Mouse (Mus musculus) midbrain, postnatal 0 days (tissue): ENCODE measurements around the gene Noxa1. TPM values are rescaled to one million over a fixed set of nuclear protein-coding genes. Genes with fewer than 3 reads are reported as not detected.

Source experiments
- ATAC-seq: fragments of 200-750 bp; cut with Nextera tagmentation; 2 replicates; pipeline ENCODE4 v1.8.0; 2017; ENCODE audit warnings: moderate number of reproducible peaks, mild to moderate bottlenecking, moderate TSS enrichment, moderate library complexity; ENCODE audit not compliant: low FRiP score
- DNase-seq: peaks from one replicate; pipeline ENCODE4 v3.0.0-alpha.2; 2015; ENCODE audit warnings: low spot score
- H3K27ac ChIP-seq: fragments of 300-500 bp; sonication (generic); 2 replicates; pipeline ENCODE4 v1.5.1; 2014; ENCODE audit warnings: low read depth, mild to moderate bottlenecking, low read length, mixed read lengths
- H3K27me3 ChIP-seq: fragments of 300-500 bp; sonication (generic); 2 replicates; pipeline ENCODE4 v1.6.1; 2014; ENCODE audit warnings: low read length, control low read depth, mixed read lengths; ENCODE audit not compliant: insufficient read depth
- H3K36me3 ChIP-seq: fragments of 300-500 bp; sonication (generic); 2 replicates; pipeline ENCODE4 v1.6.1; 2014; ENCODE audit warnings: low read length, control low read depth, mixed read lengths; ENCODE audit not compliant: insufficient read depth
- H3K4me1 ChIP-seq: fragments of 300-500 bp; sonication (generic); 2 replicates; pipeline ENCODE4 v1.6.1; 2014; ENCODE audit warnings: mild to moderate bottlenecking, control low read depth, antibody characterized with exemption, low read length, mixed read lengths; ENCODE audit not compliant: insufficient read depth
- H3K4me2 ChIP-seq: fragments of 300-500 bp; sonication (generic); 2 replicates; pipeline ENCODE4 v1.6.1; 2014; ENCODE audit warnings: low read depth, mild to moderate bottlenecking, low read length, mixed read lengths; ENCODE audit not compliant: poor library complexity, severe bottlenecking
- H3K4me3 ChIP-seq: fragments of 300-500 bp; sonication (generic); 2 replicates; pipeline ENCODE4 v1.5.1; 2014; ENCODE audit warnings: low read depth, mild to moderate bottlenecking, low read length, moderate library complexity
- H3K9ac ChIP-seq: fragments of 300-500 bp; sonication (generic); replicated peaks from 2 replicates; pipeline ENCODE4 v1.6.1; 2014; ENCODE audit warnings: mild to moderate bottlenecking, low read length, moderate library complexity, mixed read lengths; ENCODE audit not compliant: poor library complexity, severe bottlenecking
- H3K9me3 ChIP-seq: fragments of 300-500 bp; sonication (generic); 2 replicates; pipeline ENCODE4 v1.6.1; 2016; ENCODE audit warnings: low read length, control low read depth
- CTCF ChIP-seq: IDR thresholded peaks from 2 replicates; pipeline ENCODE4 v1.5.1; 2016; ENCODE audit warnings: antibody characterized with exemption, mild to moderate bottlenecking
- WGBS: fragments of 180-500 bp; shearing (Covaris S2); extraction: QIAGEN DNeasy Blood & Tissue Kit; methylation state at CpG from one replicate; pipeline ENCODE4 v1.1.7; 2014; 5-methylcytosine and 5-hydroxymethylcytosine counted together
- microRNA-seq: library from miRNA; unstranded; fragments of <30 nt; microRNA quantifications from one replicate; pipeline ENCODE4, GENCODE M21; 2016; ENCODE audit warnings: borderline number of aligned reads
- polyA plus RNA-seq: library from polyadenylated mRNA; unstranded; fragments of >200 nt; fragmentation: Nextera tagmentation; extraction: Ambion mirVana; gene quantifications from 2 replicates; pipeline ENCODE4 v1.2.1, GENCODE M21; 2015
- total RNA-seq: library from RNA; depleted of rRNA; stranded (reverse); fragments of >200 nt; gene quantifications from 2 replicates; pipeline ENCODE4 v1.2.3, GENCODE M21; 2014; rRNA removed

Noxa1 gene
- total and polyA plus RNA-seq, 2 experiments from 2014 or later, result not detected

DNA sequence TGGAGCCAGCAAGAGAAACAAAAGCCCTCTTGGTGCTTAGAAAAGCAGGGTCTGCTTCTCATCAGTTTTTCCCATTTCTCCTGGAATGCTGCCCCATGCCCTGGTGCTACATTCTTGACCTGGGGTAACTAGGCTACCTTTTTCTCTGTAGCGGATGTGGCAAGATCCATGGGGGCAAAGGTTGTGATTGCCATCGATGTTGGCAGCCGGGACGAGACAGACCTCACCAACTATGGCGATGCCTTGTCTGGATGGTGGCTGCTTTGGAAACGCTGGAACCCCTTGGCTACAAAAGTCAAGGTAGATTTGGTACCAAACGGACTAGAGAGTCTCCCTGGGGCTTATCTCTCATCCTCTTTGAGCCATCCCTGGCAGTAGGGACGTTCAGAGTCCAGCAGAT is 43.5 kb downstream of the Noxa1 start:
- Histone ChIP-seq H3K4me3 (no peak overlapping the region), H3K4me1 (peaks cover 12% of the 10 kb centered on the region; the same call in 1 of the 2 replicates), H3K36me3 (peaks cover 3% of the 10 kb centered on the region; the same call in 1 of the 2 replicates), H3K9me3 (no peaks in the 10 kb centered on the region), H3K9ac (no peak overlapping the region), H3K27me3 (no peaks in the 10 kb centered on the region), H3K4me2 (no peak overlapping the region), H3K27ac (no peak overlapping the region)
- DNase-seq (no peak), ATAC-seq (no peak)
- 87% methylated on average over 8 of the region's 8 CpGs for WGBS
- TF ChIP-seq CTCF, result no peak

DNA sequence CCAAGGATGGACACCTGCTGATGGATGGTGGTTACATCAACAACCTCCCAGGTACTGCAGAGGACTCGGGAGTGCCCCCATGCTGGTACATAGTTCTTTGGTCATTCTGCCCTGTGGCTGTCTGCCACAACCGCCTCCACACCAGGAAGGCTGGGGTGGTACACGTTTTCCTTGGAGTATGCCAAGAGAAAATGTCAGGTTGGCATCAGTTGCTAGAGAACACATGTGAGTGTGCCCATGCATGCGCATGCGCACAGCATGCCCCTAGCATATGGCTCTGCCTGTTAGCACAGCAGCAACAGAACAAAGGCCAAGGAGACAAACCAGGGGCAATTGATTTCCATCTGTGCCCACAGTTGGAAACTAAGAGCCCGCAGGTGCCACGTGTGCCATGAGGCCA is 44.0 kb downstream of the Noxa1 start:
- Histone ChIP-seq H3K36me3 (peaks cover 2% of the 10 kb centered on the region; the same call in 1 of the 2 replicates), H3K27me3 (no peaks in the 10 kb centered on the region), H3K4me3 (no peak overlapping the region), H3K4me1 (peaks cover 9% of the 10 kb centered on the region; the same call in 1 of the 2 replicates), H3K9me3 (no peaks in the 10 kb centered on the region), H3K27ac (no peak overlapping the region), H3K9ac (no peak overlapping the region), H3K4me2 (no peak overlapping the region)
- ATAC-seq (no peak), DNase-seq (peak; percentile 76)
- WGBS, result 88% methylated on average over 7 of the region's 7 CpGs
- no peak for TF ChIP-seq CTCF

- Histone ChIP-seq H3K9ac (no peak overlapping the region), H3K27ac (no peak overlapping the region), H3K4me2 (no peak overlapping the region), H3K4me1 (no peaks in the 10 kb centered on the region), H3K4me3 (no peak overlapping the region), H3K36me3 (no peaks in the 10 kb centered on the region), H3K9me3 (no peaks in the 10 kb centered on the region), H3K27me3 (no peaks in the 10 kb centered on the region)
- ATAC-seq (no peak), DNase-seq (no peak)
- 84% methylated on average over 5 of the region's 5 CpGs for WGBS
- TF ChIP-seq CTCF, result no peak
Measured at GRCm38 (mm10) chr2:25040089-25040488, 54.9 kb downstream of the Noxa1 start.

Small RNA genes within 50 kb of the gene (microRNA-seq; reads per million reads assigned to microRNA genes)
- gene Gm24328 (not detected), gene Mir7664 (not detected)

Other genes with a start within 250 kb of the Noxa1 start
- gene Ehmt1, start 175.5 kb downstream of the Noxa1 start, total RNA-seq, result 67.8 and 71.0 TPM in 2 replicates
- 55.3 and 63.3 TPM in 2 replicates for gene Ehmt1, start 175.5 kb downstream of the Noxa1 start, polyA plus RNA-seq
- gene Arrdc1, start 159.9 kb downstream of the Noxa1 start, total RNA-seq, result 55.7 and 62.3 TPM in 2 replicates
- gene Arrdc1, start 159.9 kb downstream of the Noxa1 start, polyA plus RNA-seq, result 44.7 and 46.9 TPM in 2 replicates
- gene Zmynd19, start 145.4 kb downstream of the Noxa1 start, total RNA-seq, result 33.7 and 36.4 TPM in 2 replicates
- gene Zmynd19, start 145.4 kb downstream of the Noxa1 start, polyA plus RNA-seq, result 21.4 TPM in 2 replicates
- 37.2 and 43.8 TPM in 2 replicates for gene Dph7, start 132.7 kb downstream of the Noxa1 start, total RNA-seq
- 37.1 and 39.6 TPM in 2 replicates for gene Dph7, start 132.7 kb downstream of the Noxa1 start, polyA plus RNA-seq
- 62.6 and 68.1 TPM in 2 replicates for gene Mrpl41, start 120.1 kb downstream of the Noxa1 start, total RNA-seq
- gene Mrpl41, start 120.1 kb downstream of the Noxa1 start, polyA plus RNA-seq, result 183 and 197 TPM in 2 replicates
- 3.6 and 6.3 TPM in 2 replicates for gene Pnpla7, start 119.1 kb downstream of the Noxa1 start, total RNA-seq
- 3.1 and 3.2 TPM in 2 replicates for gene Pnpla7, start 119.1 kb downstream of the Noxa1 start, polyA plus RNA-seq
- 266 and 278 TPM in 2 replicates for gene Nsmf, start 40.8 kb downstream of the Noxa1 start, total RNA-seq
- gene Nsmf, start 40.8 kb downstream of the Noxa1 start, polyA plus RNA-seq, result 182 and 187 TPM in 2 replicates
- not detected in 2 replicates for gene Entpd8, start 14.8 kb downstream of the Noxa1 start, total RNA-seq
- gene Entpd8, start 14.8 kb downstream of the Noxa1 start, polyA plus RNA-seq, result not detected in 2 replicates
- gene Nrarp, start 85.6 kb upstream of the Noxa1 start, total RNA-seq, result 49.2 and 49.9 TPM in 2 replicates
- gene Nrarp, start 85.6 kb upstream of the Noxa1 start, polyA plus RNA-seq, result 16.1 and 16.5 TPM in 2 replicates
- 1.7 and 3.5 TPM in 2 replicates for gene Tor4a, start 101.7 kb upstream of the Noxa1 start, total RNA-seq
- gene Tor4a, start 101.7 kb upstream of the Noxa1 start, polyA plus RNA-seq, result 0.98 and 1.3 TPM in 2 replicates
- 87.0 and 101 TPM in 2 replicates for gene Nelfb, start 116.3 kb upstream of the Noxa1 start, total RNA-seq
- 90.4 TPM in 2 replicates for gene Nelfb, start 116.3 kb upstream of the Noxa1 start, polyA plus RNA-seq
- 0.38 TPM in 1 of 2 replicates, not detected in the other for gene Stpg3, start 119.5 kb upstream of the Noxa1 start, total RNA-seq
- not detected in 2 replicates for gene Stpg3, start 119.5 kb upstream of the Noxa1 start, polyA plus RNA-seq
- gene Fam166a, start 123.6 kb upstream of the Noxa1 start, total RNA-seq, result not detected in 2 replicates
- gene Fam166a, start 123.6 kb upstream of the Noxa1 start, polyA plus RNA-seq, result 1.5 TPM in 1 of 2 replicates, not detected in the other
- gene Tubb4b, start 129.6 kb upstream of the Noxa1 start, total RNA-seq, result 547 and 625 TPM in 2 replicates
- gene Tubb4b, start 129.6 kb upstream of the Noxa1 start, polyA plus RNA-seq, result 461 and 501 TPM in 2 replicates
- gene Slc34a3, start 139.2 kb upstream of the Noxa1 start, total RNA-seq, result not detected in 2 replicates
- gene Slc34a3, start 139.2 kb upstream of the Noxa1 start, polyA plus RNA-seq, result not detected in 2 replicates
- 0.33 TPM in 1 of 2 replicates, not detected in the other for gene Rnf224, start 141.6 kb upstream of the Noxa1 start, total RNA-seq
- not detected in 2 replicates for gene Rnf224, start 141.6 kb upstream of the Noxa1 start, polyA plus RNA-seq
- 130 and 157 TPM in 2 replicates for gene Rnf208, start 147.1 kb upstream of the Noxa1 start, total RNA-seq
- gene Rnf208, start 147.1 kb upstream of the Noxa1 start, polyA plus RNA-seq, result 240 and 253 TPM in 2 replicates
- 1.2 TPM in 1 of 2 replicates, not detected in the other for gene Cysrt1, start 147.3 kb upstream of the Noxa1 start, total RNA-seq
- 0.19 TPM in 1 of 2 replicates, not detected in the other for gene Cysrt1, start 147.3 kb upstream of the Noxa1 start, polyA plus RNA-seq
- gene AL732309.1, start 151.7 kb upstream of the Noxa1 start, total RNA-seq, result 7.3 and 12.3 TPM in 2 replicates
- 2.4 and 3.0 TPM in 2 replicates for gene AL732309.1, start 151.7 kb upstream of the Noxa1 start, polyA plus RNA-seq
- gene Tmem203, start 160.3 kb upstream of the Noxa1 start, total RNA-seq, result 34.4 and 47.8 TPM in 2 replicates
- 20.0 and 22.7 TPM in 2 replicates for gene Tmem203, start 160.3 kb upstream of the Noxa1 start, polyA plus RNA-seq
- 23.7 and 45.5 TPM in 2 replicates for gene Tprn, start 167.5 kb upstream of the Noxa1 start, total RNA-seq
- gene Tprn, start 167.5 kb upstream of the Noxa1 start, polyA plus RNA-seq, result 17.8 and 18.1 TPM in 2 replicates
- 71.7 and 83.9 TPM in 2 replicates for gene Ssna1, start 177.3 kb upstream of the Noxa1 start, total RNA-seq
- 158 and 172 TPM in 2 replicates for gene Ssna1, start 177.3 kb upstream of the Noxa1 start, polyA plus RNA-seq
- gene Anapc2, start 177.3 kb upstream of the Noxa1 start, total RNA-seq, result 35.0 and 39.3 TPM in 2 replicates
- gene Anapc2, start 177.3 kb upstream of the Noxa1 start, polyA plus RNA-seq, result 103 and 107 TPM in 2 replicates
- gene Tmem210, start 193.0 kb upstream of the Noxa1 start, total RNA-seq, result not detected in 2 replicates
- not detected in 2 replicates for gene Tmem210, start 193.0 kb upstream of the Noxa1 start, polyA plus RNA-seq
- not detected in 2 replicates for gene Lrrc26, start 194.8 kb upstream of the Noxa1 start, total RNA-seq
- gene Lrrc26, start 194.8 kb upstream of the Noxa1 start, polyA plus RNA-seq, result 0.23 and 0.26 TPM in 2 replicates
- 120 and 146 TPM in 2 replicates for gene Grin1, start 224.0 kb upstream of the Noxa1 start, total RNA-seq
- 71.5 and 72.3 TPM in 2 replicates for gene Grin1, start 224.0 kb upstream of the Noxa1 start, polyA plus RNA-seq
- gene Man1b1, start 237.2 kb upstream of the Noxa1 start, total RNA-seq, result 58.9 and 60.0 TPM in 2 replicates
- 42.2 and 53.1 TPM in 2 replicates for gene Man1b1, start 237.2 kb upstream of the Noxa1 start, polyA plus RNA-seq